Mouse (Mus musculus) lung, embryonic 15.5 days (tissue): Measurements from ENCODE around the gene Cldn34b3. TPM values are rescaled to one million over a fixed set of nuclear protein-coding genes. Genes with fewer than 3 reads are reported as not detected.
"Not testable (repeated sequence)": the region's sequence is repeated elsewhere in the genome, so short reads cannot be mapped to it uniquely, and the experiment has no call there.

Source experiments
- ATAC-seq: fragments of 200-750 bp; cut with Nextera tagmentation; 2 replicates; pipeline ENCODE4 v1.8.0; 2017; ENCODE audit warnings: moderate number of reproducible peaks, borderline replicate concordance; ENCODE audit not compliant: low FRiP score, low TSS enrichment; ENCODE audit errors: extremely low read depth
- H3K27ac ChIP-seq: fragments of 300-500 bp; sonication (generic); 2 replicates; pipeline ENCODE4 v1.5.1; 2015; ENCODE audit warnings: moderate library complexity, mild to moderate bottlenecking, inconsistent platforms
- H3K27me3 ChIP-seq: fragments of 300-500 bp; sonication (generic); 2 replicates; pipeline ENCODE4 v1.6.1; 2015; ENCODE audit warnings: inconsistent platforms
- H3K36me3 ChIP-seq: fragments of 300-500 bp; sonication (generic); 2 replicates; pipeline ENCODE4 v1.6.1; 2015; ENCODE audit warnings: inconsistent platforms
- H3K4me1 ChIP-seq: fragments of 300-500 bp; sonication (generic); 2 replicates; pipeline ENCODE4 v1.6.1; 2015; ENCODE audit warnings: inconsistent platforms
- H3K4me2 ChIP-seq: fragments of 300-500 bp; sonication (generic); 2 replicates; pipeline ENCODE4 v1.6.1; 2015; ENCODE audit warnings: inconsistent platforms, mild to moderate bottlenecking, moderate library complexity
- H3K4me3 ChIP-seq: fragments of 300-500 bp; sonication (generic); 2 replicates; pipeline ENCODE4 v1.5.1; 2015; ENCODE audit warnings: mild to moderate bottlenecking, inconsistent platforms
- H3K9ac ChIP-seq: fragments of 300-500 bp; sonication (generic); 2 replicates; pipeline ENCODE4 v1.6.1; 2015; ENCODE audit warnings: inconsistent platforms
- H3K9me3 ChIP-seq: fragments of 300-500 bp; sonication (generic); 2 replicates; pipeline ENCODE4 v1.6.1; 2016; ENCODE audit warnings: inconsistent platforms
- WGBS: fragments of 180-500 bp; shearing (Covaris S2); methylation state at CpG from one replicate; pipeline ENCODE4 v1.1.7; 2015; 5-methylcytosine and 5-hydroxymethylcytosine counted together
- polyA plus RNA-seq: library from polyadenylated mRNA; unstranded; fragments of >200 nt; fragmentation: Nextera tagmentation; extraction: Ambion mirVana; gene quantifications from 2 replicates; pipeline ENCODE4 v1.2.1, GENCODE M21; 2015

Gene Cldn34b3
- not detected in 2 replicates for polyA plus RNA-seq

GRCm38 (mm10) chrX:76264004-76264403 is at the start of gene Cldn34b3:
Gene Cldn34b3, plus strand, starts transcription at chrX:76264304.
- H3K9ac ChIP-seq, H3K4me2 ChIP-seq, H3K36me3 ChIP-seq, ATAC-seq, H3K4me1 ChIP-seq, H3K4me3 ChIP-seq, H3K27me3 ChIP-seq, H3K27ac ChIP-seq, H3K9me3 ChIP-seq: not testable (repeated sequence)
- WGBS = 77% methylated on average over 1 of the region's 1 CpGs

Other genes starting within 250 kb of the Cldn34b3 start
- gene Cldn34b4, start 129.0 kb downstream of the Cldn34b3 start, polyA plus RNA-seq = not detected in 2 replicates